In the genomic region with DNA sequence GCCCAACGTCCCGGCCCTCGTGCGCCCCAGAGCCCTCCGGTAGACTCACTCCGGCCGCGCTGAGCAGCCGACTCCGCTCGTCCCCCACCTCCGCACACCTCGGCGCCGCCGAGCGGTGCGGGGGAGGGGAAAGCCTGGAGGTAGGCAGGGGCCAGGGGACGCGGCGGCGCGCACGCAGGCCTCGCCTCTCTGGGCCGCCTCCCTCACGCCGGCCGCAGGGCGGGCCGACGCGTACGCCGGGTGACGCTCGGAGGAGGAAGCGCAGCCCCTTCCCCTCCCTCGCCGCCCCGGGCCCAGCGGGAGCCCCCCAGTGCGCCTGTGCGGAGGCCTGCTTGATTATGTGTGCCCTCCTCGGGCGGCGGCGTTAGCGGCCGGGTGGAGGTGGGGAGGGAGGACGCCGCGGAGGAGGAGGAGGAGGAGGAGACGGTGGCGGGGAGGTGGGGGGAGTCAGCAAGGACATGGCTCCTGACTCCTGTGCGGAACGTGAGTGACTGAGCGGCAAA, we compare ENCODE assay signal across 8 mouse cellular contexts. TPM values are rescaled to one million over a fixed set of nuclear protein-coding genes. Genes with fewer than 3 reads are reported as not detected.
DNase-seq lines count a peak whose midpoint lies in the region; ATAC-seq lines count a peak whose summit lies in the region.

No protein-coding gene starts in this region.

- intact Hi-C loops in left cerebral cortex, postnatal 10 days (cut with DNase I): no loop called here

- DNase-seq in adipocyte (ENCODE audit: low spot score): peak; percentile 83
- peak; percentile 81 to 90 for DNase-seq in gastrocnemius, adult 8-10 months (ENCODE audit: low spot score in 2 of 2)
- peak; percentile 95 for DNase-seq in induced T-regulatory cell, adult 2 months (ENCODE audit: low read depth)
- DNase-seq in left cerebral cortex, postnatal 10 days (ENCODE audit: extremely low spot score in 1 of 2, low spot score in 2 of 2): peak; percentile 86 to 97
- DNase-seq in right cerebral cortex, postnatal 14 days: peak; percentile 91
- peak; percentile 84 for DNase-seq in urinary bladder, postnatal 25 days (ENCODE audit: low spot score)

- peak; percentile 67 for ATAC-seq in common myeloid progenitor, adult 5-6 weeks (replicated peaks; ENCODE audit: low read depth, poor library complexity, severe bottlenecking)
- peak; percentile 74 for ATAC-seq in megakaryocyte progenitor cell, adult 5-6 weeks (replicated peaks; ENCODE audit: poor library complexity)

RNA-seq across cellular contexts. Expression of a gene that starts 9.4 kb away (rescaled TPM):
- total RNA-seq in common myeloid progenitor, adult 5-6 weeks (2017): 46.1 and 71.7 TPM in 2 replicates
- 10 to 100 TPM; 17.3 to 22.4 (median 20.5) TPM for total RNA-seq in gastrocnemius, adult 8-10 months (2022)
- 10 to 100 TPM; 40.2 to 41.9 TPM for total RNA-seq in left cerebral cortex, postnatal 10 days (2021)
- total RNA-seq in megakaryocyte progenitor cell, adult 5-6 weeks (2015): 62.3 and 96.1 TPM in 2 replicates
- 41.4 and 57.9 TPM in 2 replicates for total RNA-seq in megakaryocyte progenitor cell, adult 5-6 weeks (2017)

RNA-seq across cellular contexts. Expression of a gene that starts 15.6 kb away (rescaled TPM):
- not detected in 2 replicates for total RNA-seq in common myeloid progenitor, adult 5-6 weeks (2017)
- total RNA-seq in gastrocnemius, adult 8-10 months (2022): under 1 TPM; 0.07 to 0.34 (median 0.13) TPM
- 1 to 10 TPM; 6.7 to 8.2 TPM for total RNA-seq in left cerebral cortex, postnatal 10 days (2021)
- total RNA-seq in megakaryocyte progenitor cell, adult 5-6 weeks (2015): not detected in 2 replicates
- total RNA-seq in megakaryocyte progenitor cell, adult 5-6 weeks (2017): 0.14 TPM in 1 of 2 replicates, not detected in the other

RNA-seq across cellular contexts. Expression of a gene that starts 26.9 kb away (rescaled TPM):
- total RNA-seq in common myeloid progenitor, adult 5-6 weeks (2017): 0.27 TPM in 1 of 2 replicates, not detected in the other
- under 1 TPM in 2 of 4 experiments, not detected in 2; 0.17 to 0.38 TPM for total RNA-seq in gastrocnemius, adult 8-10 months (2022)
- 1 to 10 TPM; 2.5 to 2.7 TPM for total RNA-seq in left cerebral cortex, postnatal 10 days (2021)
- total RNA-seq in megakaryocyte progenitor cell, adult 5-6 weeks (2015): not detected in 2 replicates
- total RNA-seq in megakaryocyte progenitor cell, adult 5-6 weeks (2017): not detected in 2 replicates

Comparison
In these comparisons a context has a peak if more than half of its experiments do, and no peak if none do; other contexts are left out.
1. Peak in every context shown above with its lines: DNase-seq and ATAC-seq.